Mouse (Mus musculus) hindbrain, embryonic 16.5 days (tissue): ENCODE data around the gene Scgb1a1. TPM values are rescaled to one million over a fixed set of nuclear protein-coding genes. Genes with fewer than 3 reads are reported as not detected.

ENCODE experiments used
- ATAC-seq: fragments of 200-750 bp; cut with Nextera tagmentation; 2 replicates; pipeline ENCODE4 v1.8.0; 2017; ENCODE audit warnings: moderate TSS enrichment, moderate library complexity
- H3K27ac ChIP-seq: fragments of 300-500 bp; sonication (generic); 2 replicates; pipeline ENCODE4 v1.5.1; 2014; ENCODE audit warnings: low read depth, mild to moderate bottlenecking, control low read depth, low read length, moderate library complexity
- H3K27me3 ChIP-seq: fragments of 300-500 bp; sonication (generic); replicated peaks from 2 replicates; pipeline ENCODE4 v1.6.1; 2014; ENCODE audit warnings: low read length; ENCODE audit not compliant: control insufficient read depth, insufficient read depth
- H3K36me3 ChIP-seq: fragments of 300-500 bp; sonication (generic); 2 replicates; pipeline ENCODE4 v1.6.1; 2014; ENCODE audit warnings: mild to moderate bottlenecking, low read length, moderate library complexity, mixed read lengths; ENCODE audit not compliant: control insufficient read depth, insufficient read depth
- H3K4me1 ChIP-seq: fragments of 300-500 bp; sonication (generic); 2 replicates; pipeline ENCODE4 v1.6.1; 2014; ENCODE audit warnings: low read depth, low read length; ENCODE audit not compliant: control insufficient read depth, insufficient read depth
- H3K4me2 ChIP-seq: fragments of 300-500 bp; sonication (generic); 2 replicates; pipeline ENCODE4 v1.6.1; 2014; ENCODE audit warnings: mild to moderate bottlenecking, low read length, control low read depth, moderate library complexity
- H3K4me3 ChIP-seq: fragments of 300-500 bp; sonication (generic); 2 replicates; pipeline ENCODE4 v1.5.1; 2014; ENCODE audit warnings: mild to moderate bottlenecking, low read length, control low read depth, moderate library complexity
- H3K9ac ChIP-seq: fragments of 300-500 bp; sonication (generic); 2 replicates; pipeline ENCODE4 v1.6.1; 2014; ENCODE audit warnings: low read depth, mild to moderate bottlenecking, control low read depth, low read length, moderate library complexity
- H3K9me3 ChIP-seq: fragments of 300-500 bp; sonication (generic); 2 replicates; pipeline ENCODE4 v1.6.1; 2014; ENCODE audit warnings: mild to moderate bottlenecking, low read length, moderate library complexity; ENCODE audit not compliant: control insufficient read depth
- WGBS: fragments of 180-500 bp; shearing (Covaris S2); extraction: QIAGEN DNeasy Blood & Tissue Kit; methylation state at CpG from one replicate; pipeline ENCODE4 v1.1.7; 2014; 5-methylcytosine and 5-hydroxymethylcytosine counted together
- polyA plus RNA-seq: library from polyadenylated mRNA; unstranded; fragments of >200 nt; fragmentation: Nextera tagmentation; extraction: Ambion mirVana; gene quantifications from 2 replicates; pipeline ENCODE4 v1.2.1, GENCODE M21; 2015

Scgb1a1 gene
- polyA plus RNA-seq, 1 experiment from 2014 or later, result not detected

GRCm38 (mm10) chr19:9043123-9043522, 44.6 kb downstream of the Scgb1a1 start:
- no peak overlapping the region for H3K4me3 ChIP-seq
- 93% methylated on average over 1 of the region's 1 CpGs for WGBS
- ATAC-seq, result no peak

GRCm38 (mm10) chr19:9041074-9041473, 46.7 kb downstream of the Scgb1a1 start:
- no peak overlapping the region for H3K27ac ChIP-seq
- H3K4me3 ChIP-seq, result no peak overlapping the region
- no peaks in the 10 kb centered on the region for H3K27me3 ChIP-seq
- no peak for ATAC-seq
- H3K36me3 ChIP-seq, result no peaks in the 10 kb centered on the region
- H3K4me1 ChIP-seq, result no peaks in the 10 kb centered on the region
- no peaks in the 10 kb centered on the region for H3K9me3 ChIP-seq
- H3K4me2 ChIP-seq, result no peak overlapping the region
- H3K9ac ChIP-seq, result no peak overlapping the region

More at GRCm38 (mm10) chr19:9043123-9043522, 44.6 kb downstream of the Scgb1a1 start:
- Histone ChIP-seq H3K4me1 (no peaks in the 10 kb centered on the region), H3K27ac (no peak overlapping the region), H3K9me3 (no peaks in the 10 kb centered on the region), H3K36me3 (no peaks in the 10 kb centered on the region), H3K27me3 (no peaks in the 10 kb centered on the region), H3K9ac (no peak overlapping the region), H3K4me2 (no peak overlapping the region)

- Histone ChIP-seq H3K27me3 (no peaks in the 10 kb centered on the region), H3K4me2 (no peak overlapping the region), H3K27ac (no peak overlapping the region), H3K36me3 (no peaks in the 10 kb centered on the region), H3K4me3 (no peak overlapping the region), H3K4me1 (no peaks in the 10 kb centered on the region), H3K9me3 (no peaks in the 10 kb centered on the region), H3K9ac (no peak overlapping the region)
- no peak for ATAC-seq
- WGBS, result 87% methylated on average over 6 of the region's 6 CpGs
Observed at GRCm38 (mm10) chr19:9040649-9041048, 47.1 kb downstream of the Scgb1a1 start.

GRCm38 (mm10) chr19:9039928-9040327, 47.8 kb downstream of the Scgb1a1 start:
- H3K36me3 ChIP-seq, result no peaks in the 10 kb centered on the region
- ATAC-seq, result no peak
- H3K4me1 ChIP-seq, result no peaks in the 10 kb centered on the region
- no peak overlapping the region for H3K4me3 ChIP-seq
- no peak overlapping the region for H3K27ac ChIP-seq
- no peaks in the 10 kb centered on the region for H3K27me3 ChIP-seq
- WGBS, result 76% methylated on average over 7 of the region's 7 CpGs
- H3K9ac ChIP-seq, result no peak overlapping the region
- H3K9me3 ChIP-seq, result no peaks in the 10 kb centered on the region
- no peak overlapping the region for H3K4me2 ChIP-seq

GRCm38 (mm10) chr19:9039266-9039665, 48.5 kb downstream of the Scgb1a1 start:
- Histone ChIP-seq H3K4me1 (no peaks in the 10 kb centered on the region), H3K27ac (no peak overlapping the region), H3K9me3 (no peaks in the 10 kb centered on the region), H3K36me3 (no peaks in the 10 kb centered on the region), H3K4me3 (no peak overlapping the region), H3K9ac (no peak overlapping the region), H3K4me2 (no peak overlapping the region), H3K27me3 (no peaks in the 10 kb centered on the region)
- WGBS, result 82% methylated on average over 4 of the region's 4 CpGs
- ATAC-seq, result no peak

GRCm38 (mm10) chr19:9038136-9038535, 49.6 kb downstream of the Scgb1a1 start:
- 78% methylated on average over 3 of the region's 3 CpGs for WGBS
- H3K36me3 ChIP-seq, result no peaks in the 10 kb centered on the region
- H3K4me3 ChIP-seq, result no peak overlapping the region
- no peaks in the 10 kb centered on the region for H3K27me3 ChIP-seq
- no peak overlapping the region for H3K27ac ChIP-seq
- no peaks in the 10 kb centered on the region for H3K9me3 ChIP-seq
- no peak for ATAC-seq
- no peaks in the 10 kb centered on the region; the same call in 1 of the 2 replicates for H3K4me1 ChIP-seq
- H3K9ac ChIP-seq, result no peak overlapping the region
- no peak overlapping the region for H3K4me2 ChIP-seq

- Histone ChIP-seq H3K36me3 (no peaks in the 10 kb centered on the region), H3K4me3 (no peak overlapping the region), H3K9me3 (no peaks in the 10 kb centered on the region), H3K9ac (no peak overlapping the region), H3K27ac (no peak overlapping the region), H3K4me2 (no peak overlapping the region), H3K27me3 (no peaks in the 10 kb centered on the region), H3K4me1 (no peaks in the 10 kb centered on the region; the same call in 1 of the 2 replicates)
- WGBS, result 74% methylated on average over 3 of the region's 3 CpGs
- no peak for ATAC-seq
Observed at GRCm38 (mm10) chr19:9035101-9035500, 52.7 kb downstream of the Scgb1a1 start.

GRCm38 (mm10) chr19:9034480-9034879, 53.3 kb downstream of the Scgb1a1 start:
- Histone ChIP-seq H3K4me2 (no peak overlapping the region), H3K4me1 (no peaks in the 10 kb centered on the region; the same call in 1 of the 2 replicates), H3K9ac (no peak overlapping the region), H3K9me3 (no peaks in the 10 kb centered on the region), H3K27me3 (no peaks in the 10 kb centered on the region), H3K36me3 (no peaks in the 10 kb centered on the region), H3K27ac (no peak overlapping the region), H3K4me3 (no peak overlapping the region)
- WGBS, result 90% methylated on average over 3 of the region's 3 CpGs
- ATAC-seq, result no peak
